Mouse (Mus musculus): ENCODE data around the gene Pkig.

DNA sequence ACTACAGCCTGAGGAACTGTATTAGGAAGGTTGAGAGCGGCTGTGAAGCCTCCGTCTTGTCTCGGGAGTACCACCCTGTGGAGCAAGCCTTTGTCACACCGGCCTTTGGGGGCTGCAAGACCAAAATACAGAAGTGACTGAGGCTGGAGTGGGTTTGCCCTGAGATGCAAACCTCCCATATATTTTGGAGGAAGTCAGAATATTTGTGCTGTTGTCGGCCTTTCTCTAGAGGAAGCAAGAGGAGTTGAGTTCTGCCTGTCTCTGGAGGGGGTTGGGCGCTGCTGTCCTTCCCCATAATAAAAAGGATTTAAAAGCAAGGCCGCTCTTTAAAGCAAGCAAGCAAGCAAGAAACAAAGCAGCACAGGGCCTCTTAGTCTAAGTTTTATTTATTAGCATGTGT lies 103.2 kb downstream of the Pkig start:
- no peak for TF ChIP-seq CTCF (IDR thresholded peaks at IDR 0.05; ENCODE audit: borderline replicate concordance, insufficient read depth, low read depth, low read length)
- no peak for TF ChIP-seq POLR2A (IDR thresholded peaks at IDR 0.05; ENCODE audit: borderline replicate concordance, insufficient read depth, low read length)

Data from cerebellum, adult 2 months (tissue).